Mouse (Mus musculus) heart, postnatal 0 days (tissue): ENCODE data around the gene Mrps34. TPM values are rescaled to one million over a fixed set of nuclear protein-coding genes. Genes with fewer than 3 reads are reported as not detected.
"Not testable (repeated sequence)": the region's sequence is repeated elsewhere in the genome, so short reads cannot be mapped to it uniquely, and the experiment has no call there.

ENCODE experiments used
- ATAC-seq: fragments of 200-750 bp; cut with Nextera tagmentation; 2 replicates; pipeline ENCODE4 v1.8.0; 2017; ENCODE audit warnings: low read depth, moderate number of reproducible peaks, moderate library complexity; ENCODE audit not compliant: insufficient read depth
- DNase-seq: peaks from one replicate; pipeline ENCODE4 v3.0.0-alpha.2; 2016; ENCODE audit warnings: low spot score
- H3K27ac ChIP-seq: fragments of 300-500 bp; sonication (generic); 2 replicates; pipeline ENCODE4 v1.5.1; 2014; ENCODE audit warnings: low read depth, mild to moderate bottlenecking
- H3K27me3 ChIP-seq: fragments of 300-500 bp; sonication (generic); 2 replicates; pipeline ENCODE4 v1.6.1; 2014; ENCODE audit warnings: low read length, mixed read lengths; ENCODE audit not compliant: control insufficient read depth, insufficient read depth
- H3K36me3 ChIP-seq: fragments of 300-500 bp; sonication (generic); replicated peaks from 2 replicates; pipeline ENCODE4 v1.6.1; 2014; ENCODE audit warnings: low read length, mixed read lengths; ENCODE audit not compliant: control insufficient read depth, insufficient read depth
- H3K4me1 ChIP-seq: fragments of 300-500 bp; sonication (generic); 2 replicates; pipeline ENCODE4 v1.6.1; 2014; ENCODE audit warnings: antibody characterized with exemption; ENCODE audit not compliant: control insufficient read depth, insufficient read depth
- H3K4me2 ChIP-seq: fragments of 300-500 bp; sonication (generic); 2 replicates; pipeline ENCODE4 v1.6.1; 2014; ENCODE audit warnings: low read depth, mild to moderate bottlenecking, low read length, moderate library complexity
- H3K4me3 ChIP-seq: fragments of 300-500 bp; sonication (generic); 2 replicates; pipeline ENCODE4 v1.5.1; 2014; ENCODE audit warnings: low read depth, low read length
- H3K9ac ChIP-seq: fragments of 300-500 bp; sonication (generic); replicated peaks from 2 replicates; pipeline ENCODE4 v1.6.1; 2014; ENCODE audit warnings: low read depth, low read length, mixed read lengths
- H3K9me3 ChIP-seq: fragments of 300-500 bp; sonication (generic); replicated peaks from 2 replicates; pipeline ENCODE4 v1.6.1; 2016; ENCODE audit warnings: low read length; ENCODE audit not compliant: control insufficient read depth
- CTCF ChIP-seq: IDR thresholded peaks from 2 replicates; pipeline ENCODE4 v1.5.1; 2016; ENCODE audit warnings: antibody characterized with exemption, control low read depth, low read depth
- EP300 ChIP-seq: IDR thresholded peaks from 2 replicates; pipeline ENCODE4 v1.6.1; 2016; ENCODE audit warnings: antibody characterized with exemption, low read depth
- WGBS: fragments of 180-500 bp; shearing (Covaris S2); extraction: QIAGEN DNeasy Blood & Tissue Kit; methylation state at CpG from one replicate; pipeline ENCODE4 v1.1.7; 2014; 5-methylcytosine and 5-hydroxymethylcytosine counted together
- polyA plus RNA-seq: library from polyadenylated mRNA; unstranded; fragments of >200 nt; fragmentation: Nextera tagmentation; extraction: Ambion mirVana; gene quantifications from 2 replicates; pipeline ENCODE4 v1.2.1, GENCODE M21; 2015
- total RNA-seq: library from RNA; depleted of rRNA; stranded (reverse); fragments of >200 nt; gene quantifications from 2 replicates; pipeline ENCODE4 v1.2.3, GENCODE M21; 2014; ENCODE audit warnings: low replicate concordance; rRNA removed

Mrps34 gene
- total and polyA plus RNA-seq, 2 experiments from 2014 or later: 64.0 to 147 TPM

DNA sequence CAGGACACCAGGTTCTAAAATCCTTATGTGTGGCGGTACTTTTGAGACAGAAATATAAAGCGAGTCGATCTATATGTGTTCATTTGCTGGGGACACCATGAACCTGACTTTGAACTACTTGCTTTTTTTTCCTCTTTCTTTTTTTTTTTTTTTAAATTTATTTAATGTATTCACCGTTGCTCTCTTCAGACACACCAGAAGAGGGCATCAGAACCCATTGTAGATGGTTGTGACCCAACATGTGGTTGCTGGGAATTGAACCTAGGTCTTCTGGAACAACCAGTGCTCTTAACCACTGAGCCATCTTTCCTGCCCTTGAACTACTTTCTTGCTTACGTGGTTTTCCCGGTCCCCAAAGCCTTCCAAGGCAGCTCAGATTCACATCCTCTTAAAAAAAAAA is 42.4 kb downstream of the Mrps34 start:
- DNase-seq (no peak), ATAC-seq (no peak)
- 47% methylated on average over 6 of the region's 6 CpGs for WGBS
- peak overlapping the region; percentile 79 for H3K4me2 ChIP-seq
- peak overlapping the region; percentile 73 for H3K4me3 ChIP-seq
- H3K27me3 ChIP-seq: no peaks in the 10 kb centered on the region
- H3K4me1 ChIP-seq: peaks cover 18% of the 10 kb centered on the region
- TF ChIP-seq EP300 (no peak), CTCF (no peak)
- H3K36me3 ChIP-seq: no peaks in the 10 kb centered on the region
- H3K9ac ChIP-seq: 0 out of 2 replicates have a peak overlapping the region, but pooled peaks have one; percentile 62
- no peaks in the 10 kb centered on the region for H3K9me3 ChIP-seq
- H3K27ac ChIP-seq: peak overlapping the region; percentile 78

DNA sequence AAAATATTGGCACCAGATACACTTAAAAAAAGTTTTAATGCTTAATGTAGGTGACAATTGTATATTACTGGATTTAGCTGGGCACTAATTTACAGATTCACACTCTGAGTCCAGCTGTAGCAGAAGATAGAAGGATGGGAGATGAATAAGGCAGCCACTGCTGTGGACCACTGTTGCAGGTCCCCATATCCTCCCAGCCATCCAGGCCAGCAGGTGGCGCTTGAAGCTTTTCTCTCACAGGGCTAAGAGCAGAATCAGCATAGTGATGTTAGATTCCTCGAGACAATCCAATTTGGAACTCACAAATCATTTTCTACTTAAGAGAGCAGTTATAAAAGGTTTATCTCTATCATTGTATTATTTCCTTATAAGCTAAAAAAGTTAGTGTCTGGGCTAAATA is 47.5 kb downstream of the Mrps34 start:
- H3K27ac ChIP-seq, H3K4me2 ChIP-seq, H3K9me3 ChIP-seq, H3K4me1 ChIP-seq, H3K9ac ChIP-seq, H3K27me3 ChIP-seq, DNase-seq, ATAC-seq, H3K4me3 ChIP-seq: not testable (repeated sequence)
- H3K36me3 ChIP-seq: peaks cover 22% of the 10 kb centered on the region
- TF ChIP-seq CTCF: peak; percentile 55
- 3% methylated on average over 2 of the region's 2 CpGs for WGBS

DNA sequence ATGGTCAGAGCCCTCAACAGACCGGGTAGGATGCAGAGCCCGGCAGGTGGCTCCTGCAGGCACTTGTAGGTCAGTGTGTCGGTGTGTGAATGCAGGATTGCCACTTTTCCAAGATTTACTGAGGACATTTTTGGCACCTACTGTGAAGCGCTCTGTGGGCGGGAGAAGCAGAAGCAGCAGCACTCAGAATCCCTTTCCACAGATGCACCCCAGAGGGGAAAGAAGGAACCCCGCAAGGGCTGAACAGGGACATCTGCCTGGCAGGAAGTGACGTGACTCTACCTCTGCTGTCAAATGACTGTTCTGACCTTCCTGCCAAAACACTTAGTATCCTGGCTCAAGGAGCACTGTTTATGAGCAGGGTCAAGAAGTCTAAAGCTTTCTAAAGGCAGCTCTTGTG is 48.1 kb downstream of the Mrps34 start:
- no peak overlapping the region for H3K4me2 ChIP-seq
- no peak for TF ChIP-seq EP300
- TF ChIP-seq CTCF: no peak
- 87% methylated on average over 7 of the region's 7 CpGs for WGBS
- DNase-seq: no peak
- no peak overlapping the region for H3K9ac ChIP-seq
- no peak overlapping the region for H3K27ac ChIP-seq
- no peak overlapping the region for H3K4me3 ChIP-seq
- no peak for ATAC-seq
- H3K4me1 ChIP-seq: no peaks in the 10 kb centered on the region
- peaks cover 28% of the 10 kb centered on the region for H3K36me3 ChIP-seq
- H3K9me3 ChIP-seq: no peaks in the 10 kb centered on the region
- H3K27me3 ChIP-seq: no peaks in the 10 kb centered on the region

DNA sequence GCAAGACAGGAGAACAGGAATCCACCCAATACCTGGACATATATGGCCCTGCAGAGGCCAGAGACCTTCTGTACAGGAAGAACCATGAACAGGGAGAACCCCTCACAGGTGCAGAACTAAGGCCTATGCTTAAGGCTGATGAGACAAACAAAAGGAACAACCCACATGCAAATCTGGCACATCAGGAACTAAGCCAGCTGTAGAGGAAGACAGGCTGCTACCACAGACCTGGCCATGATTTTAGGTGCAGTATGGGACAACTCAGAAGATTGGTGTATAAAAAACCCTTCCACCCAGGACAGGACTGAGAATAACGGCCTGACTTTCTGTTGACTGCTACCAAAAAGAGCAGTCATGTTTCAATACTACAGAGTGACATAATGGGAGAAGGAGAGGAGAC is 48.7 kb downstream of the Mrps34 start:
- H3K4me3 ChIP-seq, H3K4me2 ChIP-seq, DNase-seq, H3K9ac ChIP-seq, H3K4me1 ChIP-seq, ATAC-seq, H3K27ac ChIP-seq, H3K9me3 ChIP-seq, H3K27me3 ChIP-seq: not testable (repeated sequence)
- H3K36me3 ChIP-seq: peaks cover 34% of the 10 kb centered on the region
- 77% methylated on average over 1 of the region's 1 CpGs for WGBS

Other genes starting within 250 kb of the Mrps34 start
- 87.9 and 118 TPM in 2 replicates for gene Slc9a3r2, start 244.8 kb upstream of the Mrps34 start, total RNA-seq
- gene Slc9a3r2, start 244.8 kb upstream of the Mrps34 start, polyA plus RNA-seq: 61.9 and 68.1 TPM in 2 replicates
- not detected in 2 replicates for gene Npw, start 236.7 kb upstream of the Mrps34 start, total RNA-seq
- gene Npw, start 236.7 kb upstream of the Mrps34 start, polyA plus RNA-seq: not detected in 2 replicates
- 25.4 and 27.5 TPM in 2 replicates for gene Zfp598, start 225.4 kb upstream of the Mrps34 start, total RNA-seq
- 7.8 TPM in 2 replicates for gene Zfp598, start 225.4 kb upstream of the Mrps34 start, polyA plus RNA-seq
- gene Syngr3, start 205.2 kb upstream of the Mrps34 start, total RNA-seq: not detected in 2 replicates
- gene Syngr3, start 205.2 kb upstream of the Mrps34 start, polyA plus RNA-seq: 0.16 and 0.49 TPM in 2 replicates
- 25.1 and 37.3 TPM in 2 replicates for gene Gfer, start 199.0 kb upstream of the Mrps34 start, total RNA-seq
- gene Gfer, start 199.0 kb upstream of the Mrps34 start, polyA plus RNA-seq: 31.0 and 31.6 TPM in 2 replicates
- gene Noxo1, start 198.9 kb upstream of the Mrps34 start, total RNA-seq: 0.50 and 2.2 TPM in 2 replicates
- 0.56 and 0.88 TPM in 2 replicates for gene Noxo1, start 198.9 kb upstream of the Mrps34 start, polyA plus RNA-seq
- gene Tbl3, start 187.5 kb upstream of the Mrps34 start, total RNA-seq: 33.9 and 42.2 TPM in 2 replicates
- 27.2 and 30.1 TPM in 2 replicates for gene Tbl3, start 187.5 kb upstream of the Mrps34 start, polyA plus RNA-seq
- gene Rnf151, start 177.1 kb upstream of the Mrps34 start, total RNA-seq: 6.5 TPM in 1 of 2 replicates, not detected in the other
- not detected in 2 replicates for gene Rnf151, start 177.1 kb upstream of the Mrps34 start, polyA plus RNA-seq
- gene Rps2, start 177.0 kb upstream of the Mrps34 start, total RNA-seq: 2,967 and 2,982 TPM in 2 replicates
- gene Rps2, start 177.0 kb upstream of the Mrps34 start, polyA plus RNA-seq: 722 and 767 TPM in 2 replicates
- gene Ndufb10, start 170.6 kb upstream of the Mrps34 start, total RNA-seq: 434 and 667 TPM in 2 replicates
- 1,293 and 1,354 TPM in 2 replicates for gene Ndufb10, start 170.6 kb upstream of the Mrps34 start, polyA plus RNA-seq
- 0.54 and 2.1 TPM in 2 replicates for gene Rpl3l, start 167.3 kb upstream of the Mrps34 start, total RNA-seq
- 7.2 TPM in 2 replicates for gene Rpl3l, start 167.3 kb upstream of the Mrps34 start, polyA plus RNA-seq
- 28.5 and 41.1 TPM in 2 replicates for gene Msrb1, start 158.5 kb upstream of the Mrps34 start, total RNA-seq
- 48.7 and 55.7 TPM in 2 replicates for gene Msrb1, start 158.5 kb upstream of the Mrps34 start, polyA plus RNA-seq
- 0.23 and 3.4 TPM in 2 replicates for gene Hs3st6, start 142.1 kb upstream of the Mrps34 start, total RNA-seq
- 0.14 TPM in 2 replicates for gene Hs3st6, start 142.1 kb upstream of the Mrps34 start, polyA plus RNA-seq
- not detected in 2 replicates for gene Meiob, start 90.8 kb upstream of the Mrps34 start, total RNA-seq
- gene Meiob, start 90.8 kb upstream of the Mrps34 start, polyA plus RNA-seq: 0.10 TPM in 1 of 2 replicates, not detected in the other
- 79.2 and 129 TPM in 2 replicates for gene Hagh, start 55.0 kb upstream of the Mrps34 start, total RNA-seq
- gene Hagh, start 55.0 kb upstream of the Mrps34 start, polyA plus RNA-seq: 114 and 116 TPM in 2 replicates
- gene Fahd1, start 44.8 kb upstream of the Mrps34 start, total RNA-seq: 37.4 and 60.1 TPM in 2 replicates
- 86.4 and 88.6 TPM in 2 replicates for gene Fahd1, start 44.8 kb upstream of the Mrps34 start, polyA plus RNA-seq
- gene Igfals, start 29.1 kb upstream of the Mrps34 start, total RNA-seq: 1.7 TPM in 2 replicates
- gene Igfals, start 29.1 kb upstream of the Mrps34 start, polyA plus RNA-seq: 0.44 and 0.53 TPM in 2 replicates
- gene Nubp2, start 8.8 kb upstream of the Mrps34 start, total RNA-seq: 36.6 and 44.9 TPM in 2 replicates
- 29.8 and 31.3 TPM in 2 replicates for gene Nubp2, start 8.8 kb upstream of the Mrps34 start, polyA plus RNA-seq
- gene Spsb3, start 8.5 kb upstream of the Mrps34 start, total RNA-seq: 53.2 and 74.6 TPM in 2 replicates
- gene Spsb3, start 8.5 kb upstream of the Mrps34 start, polyA plus RNA-seq: 35.8 and 40.2 TPM in 2 replicates
- 23.6 and 28.2 TPM in 2 replicates for gene Eme2, start within 50 bp of the Mrps34 start, total RNA-seq
- gene Eme2, start within 50 bp of the Mrps34 start, polyA plus RNA-seq: 14.8 and 15.5 TPM in 2 replicates
- 58.4 and 60.4 TPM in 2 replicates for gene Nme3, start 1.4 kb downstream of the Mrps34 start, total RNA-seq
- gene Nme3, start 1.4 kb downstream of the Mrps34 start, polyA plus RNA-seq: 40.8 and 41.1 TPM in 2 replicates
- gene Mapk8ip3, start 41.9 kb downstream of the Mrps34 start, total RNA-seq: 57.8 and 65.1 TPM in 2 replicates
- gene Mapk8ip3, start 41.9 kb downstream of the Mrps34 start, polyA plus RNA-seq: 13.1 and 13.3 TPM in 2 replicates
- 22.4 and 46.5 TPM in 2 replicates for gene Jpt2, start 65.6 kb downstream of the Mrps34 start, total RNA-seq
- 21.2 and 24.4 TPM in 2 replicates for gene Jpt2, start 65.6 kb downstream of the Mrps34 start, polyA plus RNA-seq
- gene Cramp1l, start 120.7 kb downstream of the Mrps34 start, total RNA-seq: 12.0 and 13.5 TPM in 2 replicates
- gene Cramp1l, start 120.7 kb downstream of the Mrps34 start, polyA plus RNA-seq: 2.2 and 2.4 TPM in 2 replicates
- 11.7 and 13.4 TPM in 2 replicates for gene Ift140, start 121.0 kb downstream of the Mrps34 start, total RNA-seq
- 4.0 and 4.6 TPM in 2 replicates for gene Ift140, start 121.0 kb downstream of the Mrps34 start, polyA plus RNA-seq
- 53.8 and 56.4 TPM in 2 replicates for gene Tmem204, start 188.5 kb downstream of the Mrps34 start, total RNA-seq
- gene Tmem204, start 188.5 kb downstream of the Mrps34 start, polyA plus RNA-seq: 27.2 and 27.9 TPM in 2 replicates
- 27.9 and 31.4 TPM in 2 replicates for gene Telo2, start 220.9 kb downstream of the Mrps34 start, total RNA-seq
- 13.2 and 15.3 TPM in 2 replicates for gene Telo2, start 220.9 kb downstream of the Mrps34 start, polyA plus RNA-seq
- 0.12 TPM in 1 of 2 replicates, not detected in the other for gene Ptx4, start 225.6 kb downstream of the Mrps34 start, total RNA-seq
- gene Ptx4, start 225.6 kb downstream of the Mrps34 start, polyA plus RNA-seq: 0.22 TPM in 2 replicates
- 15.4 and 20.3 TPM in 2 replicates for gene Clcn7, start 238.3 kb downstream of the Mrps34 start, total RNA-seq
- 12.6 and 12.8 TPM in 2 replicates for gene Clcn7, start 238.3 kb downstream of the Mrps34 start, polyA plus RNA-seq